Mouse (Mus musculus) fibroblast of lung, adult 2 months (primary cell): ENCODE results near the gene Wasl.
A peak's percentile ranks its signal among the peaks of the same experiment; 100 is the strongest.

Experiments used
- DNase-seq: peaks from one replicate; pipeline ENCODE4 v3.0.0-alpha.2; 2011; ENCODE audit warnings: low read depth

The Wasl gene

DNA sequence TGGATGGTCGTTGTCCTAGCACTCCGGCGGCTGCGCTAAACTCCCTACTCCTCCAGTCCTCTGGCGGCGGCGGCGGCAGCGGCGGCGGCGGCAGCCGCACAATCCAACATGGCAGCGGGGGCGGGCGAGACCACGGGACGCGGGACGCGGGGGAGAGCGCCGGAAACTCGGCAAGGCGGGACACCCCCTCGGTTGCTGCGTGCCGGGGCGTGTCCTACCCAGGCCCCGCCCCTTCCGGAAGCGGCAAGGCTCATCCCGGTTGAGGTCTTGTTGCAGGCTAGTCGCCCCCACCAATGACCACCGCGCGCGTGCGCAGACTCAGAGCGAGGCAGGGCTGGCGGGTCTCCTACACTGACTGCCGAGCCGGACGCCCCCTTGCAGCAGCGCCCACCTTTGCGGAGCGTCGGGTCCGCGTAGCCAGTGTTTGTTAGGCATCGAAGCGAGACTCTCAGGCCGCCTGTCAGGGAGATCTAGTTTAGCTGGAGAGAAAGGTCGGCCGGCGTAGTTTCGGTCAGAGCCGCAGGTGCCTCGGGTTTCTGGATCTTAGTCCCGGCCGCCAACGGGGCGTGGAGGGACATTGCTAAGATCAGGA is at the start of gene Wasl:
Gene Wasl, minus strand, starts transcription at position 143 of the 592 bp plus-strand sequence.
- peak; percentile 83 for DNase-seq

DNA sequence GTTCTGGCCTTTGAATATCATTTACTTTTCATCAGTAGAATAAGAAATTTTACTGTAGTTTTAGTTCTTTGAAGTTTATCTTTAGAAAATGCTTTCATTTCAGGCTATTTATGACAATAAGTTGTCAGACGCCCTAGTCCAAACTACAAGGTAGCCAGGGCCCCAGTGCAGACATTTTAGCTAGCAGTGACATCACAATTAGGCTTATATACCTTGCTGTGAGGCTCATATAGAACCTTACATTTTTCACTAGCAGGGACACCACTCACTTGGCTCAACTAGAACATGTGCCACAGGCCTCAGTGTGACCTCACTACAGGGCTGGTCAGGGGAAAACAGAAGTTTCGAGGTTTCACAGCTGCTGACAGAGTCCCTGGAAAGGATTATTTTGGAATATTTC is 42.7 kb upstream of the Wasl start:
- no peak for DNase-seq

DNA sequence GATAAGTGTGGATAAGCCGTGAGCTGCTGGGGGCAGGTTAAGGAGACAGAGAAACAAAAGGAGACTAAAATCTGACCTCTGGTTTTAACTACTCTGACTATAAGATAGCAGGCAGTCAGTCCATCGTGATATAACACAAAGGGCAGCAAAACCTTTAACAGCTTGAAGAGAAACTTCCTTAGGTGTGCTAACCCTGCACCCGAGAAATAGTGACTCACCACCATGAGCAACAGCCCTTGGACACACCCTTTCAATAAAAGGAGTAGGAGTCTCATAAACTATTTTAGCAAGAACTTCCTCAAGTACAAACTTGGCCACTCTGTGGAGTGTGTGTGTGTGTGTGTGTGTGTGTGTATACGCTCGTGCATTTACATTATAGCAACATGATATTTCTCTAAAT is 42.3 kb upstream of the Wasl start:
- no peak for DNase-seq

DNA sequence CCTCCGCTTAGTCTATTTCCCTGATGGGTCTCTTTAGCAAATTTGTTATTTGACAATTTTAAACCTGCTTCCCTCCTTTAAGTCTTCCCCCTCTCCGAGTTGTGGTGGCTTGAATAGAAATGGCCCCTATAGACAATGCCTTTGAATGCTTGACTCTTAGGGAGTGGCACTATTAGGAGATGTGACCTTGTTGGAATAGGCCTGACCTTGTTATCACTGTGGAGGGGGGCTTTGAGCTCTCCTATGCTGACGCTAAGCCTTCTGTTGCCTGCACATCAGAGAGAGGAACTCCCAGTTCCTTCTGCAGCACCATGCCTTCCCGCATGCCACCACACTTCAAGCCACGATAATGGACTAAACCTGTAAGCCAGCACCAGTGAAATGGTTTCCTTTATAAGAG is 32.4 kb upstream of the Wasl start:
- no peak for DNase-seq

DNA sequence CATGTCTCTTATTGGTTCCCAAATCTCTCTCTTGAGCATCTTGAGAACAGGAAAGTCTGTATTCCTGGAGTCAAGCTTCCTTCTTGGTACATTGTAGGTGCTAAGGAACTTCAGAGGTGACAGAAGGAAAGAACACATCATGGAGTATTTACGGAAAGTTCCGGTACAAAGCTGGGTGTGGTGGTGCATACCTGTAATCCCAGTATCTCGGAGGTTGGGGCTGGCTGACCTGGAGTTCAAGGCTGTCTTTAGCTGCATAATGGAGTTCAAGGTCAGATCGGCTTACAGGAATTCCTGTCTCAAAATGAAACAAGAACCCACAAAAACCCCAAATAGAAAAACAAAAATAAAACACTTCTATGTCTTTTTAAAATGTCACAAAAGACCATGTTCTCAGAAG is 31.3 kb upstream of the Wasl start:
- DNase-seq, result no peak

DNA sequence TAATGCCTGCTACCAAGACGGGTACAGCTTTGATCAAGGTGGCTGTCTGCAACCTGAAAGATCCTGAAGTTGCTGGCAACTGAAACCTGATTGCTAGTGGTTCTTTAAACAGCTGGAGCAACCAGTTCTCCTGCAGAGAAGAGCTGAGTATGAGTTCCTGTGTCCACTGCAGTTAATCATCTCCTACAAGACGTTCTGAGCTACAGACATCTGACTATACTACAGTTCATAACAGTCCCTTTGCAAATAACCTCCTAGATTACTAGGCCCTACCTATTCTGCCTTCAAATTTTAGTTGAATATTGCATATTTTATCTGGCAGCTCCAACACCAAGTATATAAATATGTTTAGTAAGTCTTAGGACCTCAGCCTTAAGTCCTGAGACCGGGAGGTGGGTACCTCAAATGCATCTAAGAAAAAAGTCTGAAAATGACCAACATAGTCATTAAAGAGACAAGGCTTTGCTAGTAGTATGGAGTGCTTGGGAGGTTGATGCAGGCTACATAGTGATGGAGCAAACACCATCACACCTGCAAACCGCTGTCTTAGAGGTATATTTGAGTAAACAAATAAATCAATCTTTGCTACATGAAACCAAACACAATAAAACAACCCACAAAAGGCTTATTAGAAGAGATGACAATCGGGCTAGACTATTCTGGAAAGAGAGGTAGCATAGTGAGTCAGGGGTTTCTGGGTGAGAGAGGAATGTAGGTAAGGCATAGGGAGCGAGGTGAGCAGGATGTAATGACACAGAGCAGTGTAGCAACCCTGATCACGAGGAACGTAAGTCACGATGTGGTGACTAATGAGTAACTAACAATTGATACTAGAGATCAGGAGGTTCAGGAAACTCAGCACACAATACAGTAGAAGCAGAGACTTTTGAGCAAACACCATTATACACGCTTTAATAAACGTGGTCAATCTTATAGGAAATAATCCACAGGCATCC is 29.9 kb upstream of the Wasl start:
- no peak for DNase-seq

DNA sequence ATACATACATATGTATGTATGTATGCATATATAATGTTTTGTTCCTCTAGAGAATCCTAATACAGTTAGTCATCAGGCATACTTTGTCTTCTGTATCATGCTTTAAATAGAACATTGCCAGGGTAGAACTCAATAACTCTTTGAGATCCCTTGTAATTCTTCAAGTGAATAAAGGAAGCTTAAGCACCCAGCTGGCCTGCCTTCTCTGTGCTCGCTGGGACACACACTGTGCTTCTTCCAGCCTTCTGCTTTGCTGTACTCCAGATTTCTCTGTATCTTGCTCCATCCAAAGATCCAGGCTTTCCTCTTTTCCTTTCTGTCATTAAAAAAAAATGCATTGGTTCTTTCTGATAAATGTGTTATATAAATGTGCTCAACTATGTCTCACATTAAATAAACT is 23.1 kb upstream of the Wasl start:
- DNase-seq, result no peak

DNA sequence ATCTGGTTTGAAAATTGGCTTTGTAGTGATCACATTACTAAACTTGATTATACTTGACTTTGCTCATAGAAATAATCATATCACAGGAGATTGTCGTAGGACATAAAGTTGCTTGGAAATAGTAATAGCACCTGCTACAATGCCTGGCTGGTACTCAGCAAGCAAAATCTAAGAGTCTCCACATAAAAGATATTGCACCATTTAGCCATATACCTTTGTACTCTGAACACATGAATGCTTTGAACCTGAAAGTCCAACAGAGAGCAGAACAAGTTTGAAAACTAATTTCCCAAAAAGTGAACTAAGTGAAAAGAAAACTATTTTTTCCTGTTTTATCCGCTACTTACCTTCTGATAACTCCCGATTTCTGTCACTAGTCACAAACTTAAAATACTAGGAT is 18.3 kb upstream of the Wasl start:
- no peak for DNase-seq

DNA sequence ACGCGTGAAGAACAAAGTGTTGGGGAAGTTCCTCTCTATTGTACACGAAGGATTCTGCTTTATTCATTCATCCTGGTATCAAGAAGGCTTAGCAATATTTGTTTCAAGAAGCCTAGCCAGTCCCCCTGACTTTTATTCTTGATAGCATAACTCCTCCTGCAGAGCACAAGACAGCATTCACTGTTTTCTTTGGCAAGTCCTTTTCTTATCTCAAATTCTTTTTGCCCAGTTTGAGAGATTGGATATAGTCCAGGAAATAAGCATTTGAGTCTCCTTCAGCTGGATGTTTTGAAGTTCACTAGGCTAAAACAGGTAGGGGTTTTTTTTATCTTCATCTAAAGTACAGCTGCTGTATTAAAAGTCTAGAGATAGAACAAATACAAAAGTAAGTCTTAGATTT is 3.0 kb upstream of the Wasl start:
- no peak for DNase-seq

DNA sequence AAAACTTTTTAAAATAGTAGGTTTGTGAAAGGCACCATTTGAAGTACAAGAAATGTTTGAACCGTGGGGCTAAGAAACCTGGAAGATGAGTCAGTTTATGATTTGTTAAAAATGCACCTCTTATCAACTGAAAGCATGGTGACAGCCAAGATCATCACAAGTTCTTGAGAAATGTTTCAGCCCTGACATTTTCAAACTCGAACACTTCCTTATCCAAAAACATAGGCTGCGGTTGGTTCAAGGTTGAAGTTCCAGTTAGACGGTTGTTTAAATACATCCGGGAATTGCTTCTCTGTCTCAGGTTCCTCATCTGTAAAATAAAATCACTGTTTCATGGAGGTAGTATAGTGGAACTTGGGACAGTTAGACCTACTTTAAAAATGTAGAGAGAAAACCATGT is 1.4 kb upstream of the Wasl start:
- no peak for DNase-seq

DNA sequence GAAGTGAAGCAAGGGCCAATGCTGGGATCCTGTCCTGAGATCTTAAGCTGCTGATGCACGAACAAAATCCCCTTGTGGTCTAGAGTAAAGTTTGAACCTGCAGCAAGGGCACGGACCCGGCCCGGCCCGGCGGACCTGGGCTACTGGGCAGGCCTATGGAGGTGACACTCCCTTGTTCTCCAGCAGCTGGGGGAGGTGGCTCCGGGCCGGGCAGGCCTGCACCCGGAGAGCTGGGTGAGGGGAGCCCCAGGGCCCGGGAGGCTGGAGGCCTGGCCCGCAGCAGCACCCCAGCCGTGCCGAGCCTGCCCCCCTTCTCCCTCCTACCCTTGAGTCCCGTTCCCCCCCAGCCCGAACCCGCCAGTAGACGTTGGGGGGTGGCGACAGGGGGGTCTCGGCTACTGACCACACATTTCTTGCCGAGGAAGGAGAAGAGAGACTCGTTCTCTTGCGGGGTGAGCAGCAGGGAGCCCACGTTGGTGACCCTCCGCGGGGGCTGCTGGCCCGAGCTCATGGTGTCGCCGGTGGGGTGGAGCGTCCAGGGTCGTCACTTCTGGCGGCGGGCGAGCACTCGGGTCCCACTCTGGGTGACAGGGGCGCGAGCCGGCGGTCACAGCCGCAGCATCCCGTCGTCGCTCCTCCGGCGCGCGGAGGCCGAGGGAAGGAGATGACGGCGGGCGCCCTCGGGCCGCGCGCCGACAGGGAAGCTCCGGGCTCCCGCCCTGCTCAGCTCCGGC is 509 bp downstream of the Wasl start:
- no peak for DNase-seq

DNA sequence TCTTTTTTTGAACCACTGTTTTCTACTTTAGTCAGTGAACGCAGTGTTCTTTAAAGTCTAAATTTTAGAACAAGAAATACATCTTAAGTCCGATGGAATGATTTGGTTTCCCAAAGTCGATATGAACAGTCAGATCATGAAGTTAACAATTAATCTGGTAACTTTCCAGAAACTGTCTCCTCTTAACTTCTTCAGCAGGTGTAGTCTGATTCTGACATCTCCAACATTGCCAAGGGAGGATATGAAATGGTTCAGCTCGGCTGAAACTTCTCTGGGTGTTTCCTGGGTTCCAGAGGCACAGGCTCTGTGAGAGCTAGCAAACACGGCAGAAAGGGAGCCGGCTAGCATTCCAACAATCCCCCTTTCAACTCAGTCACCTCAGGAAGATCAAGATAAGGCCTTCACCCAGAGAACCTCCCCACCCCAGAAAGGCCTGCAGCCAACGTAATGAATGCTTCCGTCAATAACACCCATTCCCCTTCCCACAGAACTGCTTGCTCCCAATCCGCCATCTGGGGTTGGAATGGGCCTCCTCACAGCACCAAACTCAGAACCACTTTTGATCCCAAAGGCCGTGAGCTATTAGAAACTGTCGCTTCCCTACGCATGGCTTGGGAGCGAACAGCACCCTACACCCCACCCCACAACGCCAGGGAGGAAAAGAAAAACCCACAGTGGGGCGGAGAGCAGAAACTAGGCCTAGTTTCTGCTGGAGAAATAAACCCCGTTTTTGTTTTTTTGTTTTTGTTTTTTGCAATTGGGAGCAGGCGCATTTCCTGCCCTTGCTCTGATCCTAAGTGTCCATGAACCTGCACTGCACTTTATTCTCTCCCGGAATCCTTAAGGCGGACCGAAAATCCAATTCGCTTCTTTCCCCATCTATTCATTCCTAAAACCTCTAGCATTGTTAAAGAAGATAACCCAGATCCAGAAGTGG is 1.3 kb downstream of the Wasl start:
- no peak for DNase-seq

DNA sequence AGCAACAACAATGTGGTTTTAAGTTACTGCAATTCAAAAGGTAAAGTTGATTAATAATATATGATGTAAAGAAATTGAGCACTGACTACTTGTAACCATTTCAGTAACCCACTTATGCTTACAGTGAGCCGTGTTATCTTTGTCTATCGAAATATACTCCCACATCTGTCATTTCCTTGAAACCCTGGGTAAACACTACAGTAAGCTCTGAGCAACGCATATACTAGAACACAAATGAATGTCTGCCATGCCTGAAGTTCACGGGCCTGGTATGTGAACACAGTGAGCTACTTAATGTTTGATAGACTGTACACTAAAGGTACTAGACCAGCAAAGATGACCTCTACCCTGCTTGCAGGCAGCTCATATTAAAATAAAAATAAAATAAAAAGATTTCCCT is 2.3 kb downstream of the Wasl start:
- no peak for DNase-seq

DNA sequence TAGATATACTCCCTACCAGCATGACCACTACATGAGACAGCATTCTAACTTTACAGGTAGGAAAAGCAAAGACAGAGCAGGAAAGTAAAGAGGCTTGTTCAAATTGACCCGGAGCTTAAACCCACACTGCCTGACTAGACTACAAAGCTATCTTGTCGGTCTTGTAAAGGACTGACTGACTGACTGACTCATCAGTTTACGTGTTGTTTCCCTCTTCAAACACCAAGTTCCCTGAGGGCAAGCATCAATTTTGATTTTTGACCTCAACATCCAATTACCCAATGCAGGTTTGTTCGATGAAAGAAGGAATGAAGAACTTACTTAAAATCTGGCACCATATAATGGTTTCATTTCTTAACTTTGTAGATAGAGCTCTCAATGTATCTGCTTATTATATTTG is 2.9 kb downstream of the Wasl start:
- no peak for DNase-seq

DNA sequence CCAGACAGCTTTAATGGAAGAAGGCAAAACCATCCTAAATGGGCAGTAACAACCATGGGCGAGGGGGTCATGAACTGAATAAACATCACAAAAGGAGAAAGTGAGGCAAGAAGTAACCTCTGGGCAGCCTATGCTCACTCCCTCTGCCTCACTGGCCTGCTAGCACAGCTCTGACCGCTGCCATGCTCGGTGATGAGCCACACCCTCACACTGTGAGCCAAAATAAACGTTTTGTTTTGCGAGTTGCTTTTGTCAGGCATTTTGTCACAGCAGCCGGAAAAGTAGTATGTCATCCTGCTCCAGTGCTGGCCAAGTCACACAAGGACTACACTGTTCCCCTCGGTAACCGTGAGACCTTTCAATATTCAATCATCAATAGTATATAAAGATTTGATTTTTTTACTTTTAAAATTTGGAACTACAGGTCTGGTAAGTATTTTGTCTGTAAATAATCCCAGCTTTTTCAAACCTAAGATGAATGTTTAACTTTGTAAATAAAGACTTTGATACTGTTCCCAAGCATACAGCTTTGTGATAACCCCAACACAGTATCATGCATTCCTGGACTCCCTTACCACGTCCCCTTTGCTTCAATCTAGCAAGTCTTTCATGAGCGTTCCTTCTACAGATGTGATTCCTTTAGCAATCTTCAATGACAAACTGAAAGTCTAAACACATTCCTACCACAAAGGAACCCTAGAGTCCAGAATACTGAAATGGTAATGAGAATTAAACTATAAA is 7.0 kb downstream of the Wasl start:
- DNase-seq, result peak; percentile 31

DNA sequence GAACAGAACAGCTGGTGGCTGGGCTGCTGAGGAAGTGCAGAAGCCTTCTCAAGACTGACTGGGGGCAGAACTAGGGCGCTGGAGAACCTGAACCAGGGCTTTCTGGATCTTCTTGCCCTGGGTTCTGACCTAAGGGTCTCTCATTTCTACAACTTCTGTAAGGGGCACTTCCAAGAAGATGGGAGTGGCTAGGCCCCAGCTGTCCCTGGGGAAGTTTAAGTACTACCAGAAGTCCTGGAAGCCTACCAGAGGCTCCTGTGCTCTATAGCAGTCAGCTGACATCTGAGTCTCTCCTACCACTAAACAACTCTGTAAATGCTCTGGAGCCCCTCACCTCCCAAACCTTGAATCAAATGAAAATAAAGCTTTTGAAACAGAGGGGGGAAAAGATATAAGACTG is 8.7 kb downstream of the Wasl start:
- DNase-seq, result no peak

DNA sequence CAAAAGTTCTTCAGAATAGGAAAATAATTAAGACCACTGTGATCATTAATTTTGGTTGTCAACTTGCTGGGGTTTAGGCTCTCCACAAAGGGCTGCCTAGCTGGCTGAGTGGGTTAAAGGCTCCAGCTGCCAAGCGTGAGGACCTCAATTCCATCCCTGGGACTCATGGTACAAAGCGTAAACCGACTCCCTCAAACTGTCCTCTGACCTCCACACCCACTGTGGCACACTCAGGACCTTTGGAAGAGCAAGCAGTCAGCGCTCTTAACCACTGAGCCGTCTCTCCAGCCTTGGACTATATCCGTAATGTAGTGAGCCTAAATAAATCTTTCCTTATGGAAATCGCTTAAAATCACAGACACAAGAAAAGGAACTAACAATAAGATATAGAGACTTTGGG is 13.3 kb downstream of the Wasl start:
- DNase-seq, result no peak

DNA sequence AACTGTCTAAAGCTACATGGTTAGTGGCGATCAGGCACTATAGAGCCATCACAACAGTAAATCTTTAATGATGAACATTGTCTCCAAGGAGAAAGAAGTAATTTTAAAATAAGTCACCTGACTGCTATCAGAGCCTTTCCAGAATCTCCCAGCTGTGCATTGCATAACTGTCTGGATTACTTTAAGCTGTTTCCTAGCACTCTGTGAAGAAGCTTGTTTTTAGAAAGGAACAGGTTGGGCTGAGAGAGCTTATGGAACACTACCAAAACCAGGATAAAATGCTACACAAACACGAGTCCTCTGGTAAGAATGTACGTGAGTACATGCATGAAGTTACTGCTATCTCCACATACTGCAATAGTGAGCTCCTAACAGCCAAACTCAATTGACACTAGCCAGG is 14.1 kb downstream of the Wasl start:
- no peak for DNase-seq

DNA sequence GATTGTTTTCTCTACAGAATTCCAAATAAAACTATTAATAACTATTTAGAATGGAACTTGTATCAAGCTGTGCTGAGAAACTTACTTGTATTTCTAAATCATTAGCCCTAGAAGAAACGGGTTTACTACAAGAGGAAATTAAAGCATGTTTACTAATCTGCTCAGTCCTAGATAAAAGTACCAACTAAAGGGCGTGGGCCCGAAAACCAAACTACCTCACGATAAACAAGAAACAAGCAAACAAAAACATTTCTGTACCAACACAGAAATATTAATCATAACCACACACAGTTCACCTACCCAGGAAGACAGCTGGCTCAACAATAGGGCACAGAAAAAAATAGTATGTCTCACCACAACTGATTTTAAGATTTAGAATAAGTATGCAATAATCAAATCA is 16.4 kb downstream of the Wasl start:
- DNase-seq, result no peak

DNA sequence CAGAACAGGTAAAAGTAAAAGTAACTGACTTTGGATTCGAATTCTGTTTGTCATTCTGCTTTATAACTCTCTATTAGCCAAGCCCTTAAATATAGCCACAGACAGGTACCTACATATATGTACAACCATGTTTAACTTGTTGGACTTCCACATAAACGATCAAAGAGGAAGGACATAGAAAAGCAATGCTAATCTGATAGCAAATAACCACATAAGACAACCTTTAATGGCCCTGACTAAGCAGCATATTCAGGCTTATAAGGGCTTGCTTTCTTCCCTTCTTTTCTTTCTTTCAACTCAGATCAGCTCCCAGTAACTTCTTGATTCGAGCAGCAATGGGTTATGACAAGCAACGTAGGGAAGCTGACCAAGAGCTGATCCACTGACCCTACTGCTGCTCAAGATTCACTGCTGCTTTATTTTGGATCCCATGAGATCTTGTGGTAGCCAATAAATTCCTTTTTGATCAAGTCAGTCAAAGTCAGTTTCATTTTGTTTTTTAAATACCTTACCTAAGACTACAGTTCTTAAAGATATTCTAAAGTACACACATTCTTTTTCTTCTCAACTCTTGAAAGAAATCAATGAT is 17.6 kb downstream of the Wasl start:
- DNase-seq, result no peak
